In genomic region chr4:134914864-134915209, GRCm38 (mm10) we compare ENCODE assay signal across 8 mouse cellular contexts. TPM values are rescaled to one million over a fixed set of nuclear protein-coding genes. Genes with fewer than 3 reads are reported as not detected.
DNase-seq lines count a peak whose midpoint lies in the region; ATAC-seq and TF ChIP-seq lines count a peak whose summit lies in the region.

TSS of gene Tmem50a (minus strand) at chr4:134915024.

- peak; percentile 93 for ATAC-seq in lung, embryonic 15.5 days (ENCODE audit: borderline replicate concordance, extremely low read depth, low FRiP score, low TSS enrichment)

- no peaks in the 10 kb centered on the region for H3K27me3 ChIP-seq in lung, embryonic 15.5 days

- peak; percentile 97 for DNase-seq in MN1 (ENCODE audit: low spot score)
- DNase-seq in cerebellum, adult 8-10 months = peak; percentile 76
- DNase-seq in forelimb bud, embryonic 11.5 days (ENCODE audit: low read depth, low spot score) = peak; percentile 89
- DNase-seq in heart, postnatal 4 days = peak; percentile 96
- peak; percentile 84 to 88 for DNase-seq in layer of hippocampus, adult 8-10 months (ENCODE audit: low spot score in 2 of 2)
- DNase-seq in thymus, adult 18-20 months = peak; percentile 93 to 94

- H3K4me1 ChIP-seq in lung, embryonic 15.5 days = peaks cover 17% of the 10 kb centered on the region
- peaks cover 10% of the 10 kb centered on the region for H3K4me1 ChIP-seq in olfactory bulb, adult 2 months (ENCODE audit: control insufficient read depth, insufficient read depth, low read length)

- peak within 1 kb of the TSS; percentile 84 for H3K9ac ChIP-seq in lung, embryonic 15.5 days

- peak within 1 kb of the TSS; percentile 89 for H3K4me3 ChIP-seq in lung, embryonic 15.5 days
- peak within 1 kb of the TSS; percentile 80 for H3K4me3 ChIP-seq in olfactory bulb, adult 2 months (ENCODE audit: insufficient read depth, low read depth, low read length)

- peak; percentile 47; the same call in 1 of the 2 replicates for TF ChIP-seq POLR2A in olfactory bulb, adult 2 months (IDR thresholded peaks at IDR 0.05; ENCODE audit: insufficient read depth, low read depth, low read length)

- peak within 1 kb of the TSS; percentile 65 for H3K4me2 ChIP-seq in lung, embryonic 15.5 days

- H3K9me3 ChIP-seq in lung, embryonic 15.5 days = no peaks in the 10 kb centered on the region

- no peak for TF ChIP-seq CTCF in olfactory bulb, adult 2 months (IDR thresholded peaks at IDR 0.05; ENCODE audit: insufficient read depth, low read depth, low read length)

- peaks cover 18% of the 10 kb centered on the region; the same call in 1 of the 2 replicates for H3K36me3 ChIP-seq in lung, embryonic 15.5 days

- WGBS in lung, embryonic 15.5 days = 2% methylated on average over 25 of the region's 25 CpGs
- under 1% methylated on average over 25 of the region's 25 CpGs for WGBS in olfactory bulb, adult 2 months

- peak within 1 kb of the TSS; percentile 89 for H3K27ac ChIP-seq in lung, embryonic 15.5 days
- H3K27ac ChIP-seq in olfactory bulb, adult 2 months (ENCODE audit: insufficient read depth, low read depth, low read length) = peak within 1 kb of the TSS; percentile 87

RNA-seq across cellular contexts. Expression of gene Tmem50a, which starts in this region (rescaled TPM):
- total RNA-seq in heart, postnatal 4 days (2021) = 10 to 100 TPM; 73.2 to 74.5 TPM
- 100 to 1,000 TPM; 113 to 123 (median 116) TPM for total RNA-seq in layer of hippocampus, adult 8-10 months (2022)
- polyA plus RNA-seq in lung, embryonic 15.5 days (2015; fragmentation: Nextera tagmentation; extraction: Ambion mirVana) = 172 and 184 TPM in 2 replicates
- polyA plus RNA-seq in olfactory bulb, adult 2 months (2012; ENCODE audit: insufficient read depth, insufficient read length, low replicate concordance, missing spikeins) = not detected in 2 replicates

Comparison
In these comparisons a context has a peak if more than half of its experiments do, and no peak if none do; other contexts are left out.
1. Peak in every context shown above with its lines: DNase-seq, ATAC-seq, H3K4me3 ChIP-seq and H3K27ac ChIP-seq.